ENCODE assay signal across 28 mouse cellular contexts in genomic region chr12:75891206-75891605, GRCm38 (mm10).
"Had no signal": no experiment of that assay in that cellular context is flagged by ENCODE, and none has a peak within 500 bp of the region (broad histone marks: within the 10 kb centered on the region; RNA-seq: fewer than 3 reads in every experiment).

No protein-coding gene starts in this region.

- H3K4me1 ChIP-seq: embryonic facial prominence, embryonic 10.5 days; embryonic facial prominence, embryonic 12.5 days; embryonic facial prominence, embryonic 13.5 days; embryonic facial prominence, embryonic 15.5 days; forebrain, embryonic 10.5 days; forebrain, embryonic 12.5 days; forebrain, embryonic 13.5 days; forebrain, embryonic 15.5 days had no signal

- H3K4me3 ChIP-seq: embryonic facial prominence, embryonic 10.5 days; embryonic facial prominence, embryonic 12.5 days; embryonic facial prominence, embryonic 13.5 days; embryonic facial prominence, embryonic 15.5 days; erythroblast, embryonic 14.5 days; forebrain, embryonic 10.5 days; forebrain, embryonic 12.5 days; forebrain, embryonic 13.5 days; forebrain, embryonic 15.5 days; gastrocnemius, adult 2 months; heart, adult 2 months had no signal

- H3K27me3 ChIP-seq: embryonic facial prominence, embryonic 12.5 days; embryonic facial prominence, embryonic 13.5 days; embryonic facial prominence, embryonic 15.5 days; forebrain, embryonic 12.5 days; forebrain, embryonic 13.5 days; forebrain, embryonic 15.5 days had no signal

- H3K9ac ChIP-seq: embryonic facial prominence, embryonic 12.5 days; embryonic facial prominence, embryonic 13.5 days; embryonic facial prominence, embryonic 15.5 days; forebrain, embryonic 12.5 days; forebrain, embryonic 13.5 days; forebrain, embryonic 15.5 days; forebrain, postnatal 0 days had no signal

- DNase-seq: cerebellum, adult 2 months; cerebellum, adult 8-10 months; cerebellum, adult 9-10 months; cerebellum, adult 9-11 months; cerebellum, postnatal 10 days; cerebellum, postnatal 14 days; cerebellum, postnatal 25 days; cerebellum, postnatal 36 days; embryo, embryonic 11 days; forebrain, postnatal 0 days; gastrocnemius, adult 2 months; gastrocnemius, postnatal 10 days; gastrocnemius, postnatal 14 days; gastrocnemius, postnatal 25 days; gastrocnemius, postnatal 36 days; heart, adult 18-20 months; heart, adult 2 months had no signal

- ATAC-seq: forebrain, embryonic 13.5 days; forebrain, embryonic 14.5 days; forebrain, embryonic 15.5 days; forebrain, embryonic 16.5 days; forebrain, postnatal 0 days had no signal

- H3K4me2 ChIP-seq: embryonic facial prominence, embryonic 12.5 days; embryonic facial prominence, embryonic 13.5 days; embryonic facial prominence, embryonic 15.5 days; forebrain, embryonic 12.5 days; forebrain, embryonic 13.5 days; forebrain, embryonic 15.5 days had no signal

- H3K9me3 ChIP-seq: embryonic facial prominence, embryonic 10.5 days; embryonic facial prominence, embryonic 12.5 days; embryonic facial prominence, embryonic 13.5 days; embryonic facial prominence, embryonic 15.5 days; forebrain, embryonic 10.5 days; forebrain, embryonic 12.5 days; forebrain, embryonic 13.5 days; forebrain, embryonic 15.5 days had no signal

- H3K27ac ChIP-seq: embryonic facial prominence, embryonic 10.5 days; embryonic facial prominence, embryonic 12.5 days; embryonic facial prominence, embryonic 13.5 days; embryonic facial prominence, embryonic 15.5 days; forebrain, embryonic 10.5 days; forebrain, embryonic 12.5 days; forebrain, embryonic 13.5 days; forebrain, embryonic 15.5 days; gastrocnemius, adult 2 months; heart, adult 2 months had no signal
